In genomic region chr9:89868093-89868729, GRCm38 (mm10) we compare ENCODE assay signal across 9 mouse cellular contexts. TPM values are rescaled to one million over a fixed set of nuclear protein-coding genes. Genes with fewer than 3 reads are reported as not detected.
DNase-seq lines count a peak whose midpoint lies in the region; ATAC-seq and TF ChIP-seq lines count a peak whose summit lies in the region.
"Had no signal": no experiment of that assay in that cellular context is flagged by ENCODE, and none has a peak within 500 bp of the region (broad histone marks: within the 10 kb centered on the region; RNA-seq: fewer than 3 reads in every experiment).

No protein-coding gene starts in this region.

- no peak overlapping the region for H3K27ac ChIP-seq in heart, embryonic 12.5 days (ENCODE audit: poor library complexity, severe bottlenecking)
- no peak overlapping the region for H3K27ac ChIP-seq in forebrain, embryonic 14.5 days (ENCODE audit: low read depth, low read length)
- H3K27ac ChIP-seq in midbrain, postnatal 0 days (ENCODE audit: low read depth, low read length) = no peak overlapping the region

- peak overlapping the region; percentile 58 for H3K4me2 ChIP-seq in heart, embryonic 12.5 days
- H3K4me2 ChIP-seq in forebrain, embryonic 14.5 days (ENCODE audit: low read length) = peak overlapping the region; percentile 16; the same call in 1 of the 2 replicates
- peak overlapping the region; percentile 29 for H3K4me2 ChIP-seq in midbrain, postnatal 0 days (ENCODE audit: low read depth, low read length, poor library complexity, severe bottlenecking)

- no peak for ATAC-seq in heart, embryonic 12.5 days (ENCODE audit: insufficient number of reproducible peaks, low FRiP score)
- ATAC-seq in forebrain, embryonic 14.5 days = peak; percentile 63
- ATAC-seq in midbrain, postnatal 0 days (ENCODE audit: low FRiP score) = no peak; the same call in 1 of the 2 replicates

- WGBS in heart, embryonic 12.5 days = 3% methylated on average over 16 of the region's 16 CpGs
- 3% methylated on average over 16 of the region's 16 CpGs for WGBS in forebrain, embryonic 14.5 days
- WGBS in midbrain, postnatal 0 days = 6% methylated on average over 16 of the region's 16 CpGs

- TF ChIP-seq CTCF in midbrain, postnatal 0 days (IDR thresholded peaks at IDR 0.05) = no peak

- H3K9me3 ChIP-seq in heart, embryonic 12.5 days (replicated peaks) = no peaks in the 10 kb centered on the region
- no peaks in the 10 kb centered on the region for H3K9me3 ChIP-seq in forebrain, embryonic 14.5 days (replicated peaks; ENCODE audit: control insufficient read depth, low read length)
- no peaks in the 10 kb centered on the region for H3K9me3 ChIP-seq in midbrain, postnatal 0 days (ENCODE audit: low read length)

- no peaks in the 10 kb centered on the region for H3K4me1 ChIP-seq in heart, embryonic 12.5 days (replicated peaks)
- H3K4me1 ChIP-seq in forebrain, embryonic 14.5 days (ENCODE audit: control insufficient read depth, insufficient read depth, low read length) = no peaks in the 10 kb centered on the region
- no peaks in the 10 kb centered on the region for H3K4me1 ChIP-seq in midbrain, postnatal 0 days (ENCODE audit: insufficient read depth, low read length)

- peak overlapping the region; percentile 10 for H3K4me3 ChIP-seq in heart, embryonic 12.5 days
- no peak overlapping the region for H3K4me3 ChIP-seq in forebrain, embryonic 14.5 days (ENCODE audit: low read depth, low read length)
- H3K4me3 ChIP-seq in midbrain, postnatal 0 days (ENCODE audit: low read depth, low read length) = no peak overlapping the region; the same call in 1 of the 2 replicates

- H3K9ac ChIP-seq in heart, embryonic 12.5 days = no peak overlapping the region
- H3K9ac ChIP-seq in forebrain, embryonic 14.5 days (ENCODE audit: low read length) = no peak overlapping the region
- no peak overlapping the region for H3K9ac ChIP-seq in midbrain, postnatal 0 days (replicated peaks; ENCODE audit: low read length, poor library complexity, severe bottlenecking)

- H3K36me3 ChIP-seq in heart, embryonic 12.5 days = no peaks in the 10 kb centered on the region
- no peaks in the 10 kb centered on the region for H3K36me3 ChIP-seq in forebrain, embryonic 14.5 days (ENCODE audit: control insufficient read depth, insufficient read depth, low read length)
- no peaks in the 10 kb centered on the region for H3K36me3 ChIP-seq in midbrain, postnatal 0 days (ENCODE audit: insufficient read depth, low read length)

- peaks cover 58% of the 10 kb centered on the region for H3K27me3 ChIP-seq in heart, embryonic 12.5 days (replicated peaks)
- peaks cover 17% of the 10 kb centered on the region for H3K27me3 ChIP-seq in forebrain, embryonic 14.5 days (replicated peaks; ENCODE audit: control insufficient read depth, insufficient read depth, low read length)
- H3K27me3 ChIP-seq in midbrain, postnatal 0 days (ENCODE audit: insufficient read depth, low read length) = peaks cover 6% of the 10 kb centered on the region; the same call in 1 of the 2 replicates

- DNase-seq in heart, adult 9 months (ENCODE audit: low spot score in 2 of 2) = no peak
- DNase-seq in forebrain, embryonic 14.5 days (ENCODE audit: low spot score) = no peak
- DNase-seq in kidney, postnatal 25 days = peak; percentile 10 to 40
- no peak for DNase-seq in midbrain, postnatal 0 days (ENCODE audit: low spot score)
- no peak for DNase-seq in layer of hippocampus, postnatal 10 days (ENCODE audit: low spot score in 2 of 2)
- DNase-seq in layer of hippocampus, adult 11-12 months (ENCODE audit: low spot score) = no peak
- DNase-seq in thymus, postnatal 14 days = no peak

RNA-seq across cellular contexts. Expression of gene Rasgrf1, which starts 41.5 kb away (rescaled TPM):
- polyA plus RNA-seq in heart, embryonic 12.5 days (2016; fragmentation: Nextera tagmentation; extraction: Ambion mirVana) = 0.06 and 0.10 TPM in 2 replicates
- polyA plus RNA-seq in forebrain, embryonic 14.5 days (2014; fragmentation: Nextera tagmentation; extraction: Ambion mirVana) = 3.8 and 7.2 TPM in 2 replicates
- total RNA-seq in midbrain, postnatal 0 days (2014; rRNA removed) = 35.7 and 40.8 TPM in 2 replicates
- 22.6 and 24.0 TPM in 2 replicates for polyA plus RNA-seq in midbrain, postnatal 0 days (2015; fragmentation: Nextera tagmentation; extraction: Ambion mirVana)
- 100 to 1,000 TPM; 153 to 156 TPM for total RNA-seq in layer of hippocampus, postnatal 10 days (2021)
- total RNA-seq: neutrophil, adult 5-6 weeks had no signal

Comparison
In these comparisons a context has a peak if more than half of its experiments do, and no peak if none do; other contexts are left out.
1. DNase-seq: peak in kidney, postnatal 25 days (2 of 2); none in heart, adult 9 months (0 of 2), forebrain, embryonic 14.5 days (single experiment), midbrain, postnatal 0 days (single experiment), layer of hippocampus, postnatal 10 days (0 of 2), layer of hippocampus, adult 11-12 months (single experiment) and thymus, postnatal 14 days (single experiment).
2. Peak in every context shown above with its lines, with median percentiles within 50 percentile points of each other: H3K4me2 ChIP-seq.